Mouse (Mus musculus) neural tube, embryonic 11.5 days (tissue): Measurements from ENCODE around the gene Lcat. TPM values are rescaled to one million over a fixed set of nuclear protein-coding genes. Genes with fewer than 3 reads are reported as not detected.

ENCODE experiments used
- microRNA-seq: library from miRNA; unstranded; fragments of <30 nt; microRNA quantifications from one replicate; pipeline ENCODE4, GENCODE M21; 2016
- polyA plus RNA-seq: library from polyadenylated mRNA; unstranded; fragments of >200 nt; fragmentation: Nextera tagmentation; extraction: Ambion mirVana; gene quantifications from 2 replicates; pipeline ENCODE4 v1.2.1, GENCODE M21; 2014

The Lcat gene
- polyA plus RNA-seq, 1 experiment from 2014 or later, result 0.50 TPM

Small RNA genes within 50 kb of the gene (microRNA-seq; reads per million reads assigned to microRNA genes)
- gene Mir7074, result not detected

Other genes with a start within 250 kb of the Lcat start
- gene Acd, start 242.3 kb downstream of the Lcat start, polyA plus RNA-seq, result 74.3 and 76.7 TPM in 2 replicates
- 23.1 and 24.1 TPM in 2 replicates for gene Pard6a, start 242.2 kb downstream of the Lcat start, polyA plus RNA-seq
- 0.20 TPM in 1 of 2 replicates, not detected in the other for gene 4933405L10Rik, start 235.7 kb downstream of the Lcat start, polyA plus RNA-seq
- 27.6 and 27.8 TPM in 2 replicates for gene Enkd1, start 235.2 kb downstream of the Lcat start, polyA plus RNA-seq
- 35.5 and 42.0 TPM in 2 replicates for gene Gfod2, start 184.7 kb downstream of the Lcat start, polyA plus RNA-seq
- 12.3 and 13.5 TPM in 2 replicates for gene Ranbp10, start 116.0 kb downstream of the Lcat start, polyA plus RNA-seq
- gene Tsnaxip1, start 115.7 kb downstream of the Lcat start, polyA plus RNA-seq, result 0.18 and 0.24 TPM in 2 replicates
- gene Cenpt, start 90.1 kb downstream of the Lcat start, polyA plus RNA-seq, result 58.3 and 62.6 TPM in 2 replicates
- gene Thap11, start 88.2 kb downstream of the Lcat start, polyA plus RNA-seq, result 68.9 and 71.8 TPM in 2 replicates
- gene Nutf2, start 82.8 kb downstream of the Lcat start, polyA plus RNA-seq, result 342 and 344 TPM in 2 replicates
- 50.0 and 50.5 TPM in 2 replicates for gene Edc4, start 62.5 kb downstream of the Lcat start, polyA plus RNA-seq
- not detected in 2 replicates for gene Nrn1l, start 49.8 kb downstream of the Lcat start, polyA plus RNA-seq
- gene Pskh1, start 42.9 kb downstream of the Lcat start, polyA plus RNA-seq, result 18.1 and 20.4 TPM in 2 replicates
- gene Ctrl, start 9.5 kb downstream of the Lcat start, polyA plus RNA-seq, result 1.1 TPM in 2 replicates
- 28.5 and 30.2 TPM in 2 replicates for gene Psmb10, start 4.9 kb downstream of the Lcat start, polyA plus RNA-seq
- gene Slc12a4, start 22.7 kb upstream of the Lcat start, polyA plus RNA-seq, result 10.3 and 13.0 TPM in 2 replicates
- gene Dpep3, start 36.0 kb upstream of the Lcat start, polyA plus RNA-seq, result not detected in 2 replicates
- gene Dus2, start 48.0 kb upstream of the Lcat start, polyA plus RNA-seq, result 14.5 and 18.6 TPM in 2 replicates
- not detected in 2 replicates for gene Dpep2nb, start 62.6 kb upstream of the Lcat start, polyA plus RNA-seq
- gene Ddx28, start 68.5 kb upstream of the Lcat start, polyA plus RNA-seq, result 21.2 and 24.4 TPM in 2 replicates
- gene Nfatc3, start 115.5 kb upstream of the Lcat start, polyA plus RNA-seq, result 3.4 and 3.6 TPM in 2 replicates
- gene Esrp2, start 193.6 kb upstream of the Lcat start, polyA plus RNA-seq, result 2.5 and 4.0 TPM in 2 replicates
- gene Pla2g15, start 207.0 kb upstream of the Lcat start, polyA plus RNA-seq, result 8.0 and 8.9 TPM in 2 replicates
- 106 and 121 TPM in 2 replicates for gene Slc7a6, start 225.5 kb upstream of the Lcat start, polyA plus RNA-seq